Mouse (Mus musculus) small intestine, adult 2 months (tissue): Measurements from ENCODE around the gene Limd2.

Source experiments
- CTCF ChIP-seq: fragments of 200-500 bp; IDR thresholded peaks from 2 replicates; pipeline ENCODE4 v1.5.1; 2012; ENCODE audit warnings: low read depth, mild to moderate bottlenecking, control low read depth, inconsistent platforms, low read length, moderate library complexity, mixed read lengths; ENCODE audit not compliant: insufficient replicate concordance, insufficient read length; ENCODE audit errors: extremely low read depth
- POLR2A ChIP-seq: fragments of 200-500 bp; IDR thresholded peaks from 2 replicates; pipeline ENCODE4 v1.6.1; 2012; ENCODE audit warnings: low read depth, mild to moderate bottlenecking, control low read depth, inconsistent platforms, low read length, moderate library complexity

DNA sequence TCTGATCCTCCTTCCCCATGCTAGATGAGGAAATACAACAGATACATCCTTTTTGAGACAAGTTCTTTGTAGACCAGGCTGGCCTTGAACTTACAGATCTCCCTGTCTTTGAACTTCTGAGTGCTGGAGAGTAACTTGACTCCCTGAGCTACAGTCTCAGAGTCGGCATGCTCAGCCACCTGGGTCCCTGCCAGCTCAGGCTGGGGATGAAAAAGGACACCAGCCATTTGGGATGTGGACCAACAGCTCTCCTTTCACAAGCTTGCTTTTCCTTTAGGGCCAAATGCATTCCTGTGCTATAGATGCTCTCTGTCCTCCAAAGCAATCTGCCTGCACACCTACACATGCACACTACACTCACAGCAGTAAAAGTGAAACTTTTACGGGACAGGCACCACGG lies 14.4 kb upstream of the Limd2 start:
- TF ChIP-seq POLR2A (no peak), CTCF (no peak)
